In the genomic region with DNA sequence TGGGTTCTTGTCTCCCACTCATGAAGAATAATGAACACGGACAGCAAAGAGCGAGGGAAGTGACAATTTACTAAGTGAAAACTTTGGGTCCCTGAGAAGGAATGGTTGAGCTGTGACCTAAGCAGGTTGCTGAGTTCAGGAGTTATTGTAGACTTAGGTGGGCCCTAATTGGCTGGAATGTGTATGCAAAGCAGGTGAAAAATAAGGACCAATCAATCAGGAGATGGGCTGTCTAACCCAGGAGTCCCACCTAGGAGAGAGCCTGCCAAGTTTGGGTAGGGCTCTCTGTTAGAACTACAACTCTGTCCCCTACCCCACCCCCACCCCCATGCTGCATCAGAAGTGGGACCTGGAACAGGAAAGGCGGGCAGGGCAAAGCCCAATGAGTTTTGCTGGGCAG, we compare ENCODE assay signal across 29 mouse cellular contexts. TPM values are rescaled to one million over a fixed set of nuclear protein-coding genes. Genes with fewer than 3 reads are reported as not detected.
"Had no signal": no experiment of that assay in that cellular context is flagged by ENCODE, and none has a peak within 500 bp of the region (broad histone marks: within the 10 kb centered on the region; RNA-seq: fewer than 3 reads in every experiment).

No protein-coding gene starts in this region.

- ATAC-seq: hindbrain, postnatal 0 days; intestine, embryonic 16.5 days had no signal

- H3K9me3 ChIP-seq: heart, embryonic 13.5 days; heart, embryonic 15.5 days; hindbrain, embryonic 12.5 days; hindbrain, embryonic 15.5 days; limb, embryonic 12.5 days; liver, embryonic 13.5 days had no signal

- H3K4me3 ChIP-seq: heart, adult 2 months; heart, embryonic 13.5 days; heart, embryonic 15.5 days; hindbrain, embryonic 12.5 days; hindbrain, embryonic 15.5 days; layer of hippocampus, adult 2 months; limb, embryonic 12.5 days; liver, embryonic 13.5 days had no signal

- H3K9ac ChIP-seq: heart, embryonic 13.5 days; heart, embryonic 15.5 days; hindbrain, embryonic 12.5 days; hindbrain, embryonic 15.5 days; limb, embryonic 12.5 days; liver, embryonic 13.5 days had no signal

- H3K4me2 ChIP-seq: heart, embryonic 11.5 days; heart, embryonic 13.5 days; heart, embryonic 15.5 days; hindbrain, embryonic 12.5 days; hindbrain, embryonic 15.5 days; limb, embryonic 12.5 days; liver, embryonic 11.5 days; liver, embryonic 13.5 days had no signal

- H3K36me3 ChIP-seq: heart, embryonic 13.5 days; heart, embryonic 15.5 days; hindbrain, embryonic 12.5 days; hindbrain, embryonic 15.5 days; limb, embryonic 12.5 days; liver, embryonic 13.5 days had no signal

- H3K27ac ChIP-seq: heart, adult 2 months; heart, embryonic 13.5 days; heart, embryonic 15.5 days; hindbrain, embryonic 12.5 days; hindbrain, embryonic 15.5 days; hindbrain, postnatal 0 days; layer of hippocampus, adult 2 months; limb, embryonic 12.5 days; liver, embryonic 13.5 days had no signal

- DNase-seq: gastrocnemius, postnatal 14 days; gastrocnemius, postnatal 36 days; heart, adult 11 months; heart, adult 2 months; heart, postnatal 14 days; heart, postnatal 36 days; kidney, adult 11 months; kidney, adult 2 months; kidney, postnatal 10 days; kidney, postnatal 25 days; kidney, postnatal 4 days; layer of hippocampus, adult 9-11 months; layer of hippocampus, postnatal 36 days; left cerebral cortex, postnatal 4 days; liver; liver, embryonic 13.5 days had no signal

- H3K27me3 ChIP-seq: heart, embryonic 13.5 days; heart, embryonic 15.5 days; hindbrain, embryonic 12.5 days; hindbrain, embryonic 15.5 days; limb, embryonic 12.5 days; liver, embryonic 13.5 days had no signal

RNA-seq across cellular contexts. Expression of gene Tmem121b, which starts 55.0 kb away (rescaled TPM):
- total RNA-seq: gastrocnemius, adult 18-20 months; gastrocnemius, adult 8-10 months; gastrocnemius, postnatal 36 days; heart, adult 2 months; heart, postnatal 36 days had no signal
- polyA plus RNA-seq: heart, adult 2 months; heart, embryonic 15.5 days; heart, postnatal 0 days; liver, embryonic 13.5 days had no signal
